Mouse (Mus musculus): ENCODE data around the gene Myocd. TPM values are rescaled to one million over a fixed set of nuclear protein-coding genes. Genes with fewer than 3 reads are reported as not detected.

Myocd gene
- polyA plus RNA-seq, 1 experiment = 2.0 TPM

GRCm38 (mm10) chr11:65158658-65158990 is 111.2 kb downstream of the Myocd start:
- H3K27ac ChIP-seq (ENCODE audit: control insufficient read depth, insufficient read depth, low read length) = no peak overlapping the region
- no peak for TF ChIP-seq POLR2A (IDR thresholded peaks at IDR 0.05; ENCODE audit: control insufficient read depth, extremely low read depth, insufficient read depth, low read length, poor library complexity)
- TF ChIP-seq CTCF (IDR thresholded peaks at IDR 0.05; ENCODE audit: borderline replicate concordance, control insufficient read depth, extremely low read depth, insufficient read depth, low read length, poor library complexity) = no peak
- DNase-seq = no peak
- no peaks in the 10 kb centered on the region for H3K36me3 ChIP-seq (ENCODE audit: control insufficient read depth, insufficient read depth, low read length)
- H3K4me3 ChIP-seq (ENCODE audit: control insufficient read depth, insufficient read depth, low read length) = no peak overlapping the region
- no peaks in the 10 kb centered on the region for H3K27me3 ChIP-seq (ENCODE audit: control insufficient read depth, insufficient read depth, low read length)
- 94% methylated on average over 5 of the region's 5 CpGs for WGBS
- H3K4me1 ChIP-seq (replicated peaks; ENCODE audit: control insufficient read depth, insufficient read depth, low read length) = no peaks in the 10 kb centered on the region

DNA sequence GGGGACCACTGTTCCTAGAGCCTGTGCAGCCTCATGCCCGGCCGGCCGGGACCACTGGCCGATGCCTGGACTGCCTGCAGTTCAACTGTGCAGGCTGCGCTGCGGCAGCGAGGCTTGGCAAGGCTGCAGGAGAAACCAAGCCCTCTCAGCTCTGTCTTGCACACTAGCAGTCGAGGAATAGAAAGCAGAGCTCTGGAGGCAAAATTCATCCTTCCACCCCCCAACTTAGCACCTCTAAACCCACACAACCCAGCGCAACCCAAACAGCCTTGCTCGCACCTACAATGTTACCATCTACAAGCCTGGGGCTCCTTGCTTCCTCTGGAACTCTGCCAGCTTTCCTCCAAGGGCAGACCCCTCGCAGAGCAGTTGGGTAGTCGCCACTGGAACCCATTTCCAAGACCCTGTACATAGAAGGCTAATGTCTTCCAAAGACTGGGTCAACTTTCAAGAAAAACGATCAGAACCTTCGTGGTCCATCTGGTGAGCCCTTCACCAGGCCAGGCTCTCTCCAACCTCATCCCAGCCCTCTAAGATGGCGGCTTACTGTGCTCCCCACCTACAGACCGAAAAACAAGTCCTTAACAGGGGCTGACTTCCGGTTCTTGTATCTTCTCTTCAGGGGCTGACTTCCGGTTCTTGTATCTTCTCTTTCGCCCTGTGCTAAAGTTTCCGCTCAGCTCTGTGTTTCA is 111.7 kb downstream of the Myocd start:
- Histone ChIP-seq H3K27me3 (ENCODE audit: control insufficient read depth, insufficient read depth, low read length) (no peaks in the 10 kb centered on the region), H3K4me3 (ENCODE audit: control insufficient read depth, insufficient read depth, low read length) (no peak overlapping the region), H3K4me1 (replicated peaks; ENCODE audit: control insufficient read depth, insufficient read depth, low read length) (no peaks in the 10 kb centered on the region), H3K27ac (ENCODE audit: control insufficient read depth, insufficient read depth, low read length) (no peak overlapping the region), H3K36me3 (ENCODE audit: control insufficient read depth, insufficient read depth, low read length) (no peaks in the 10 kb centered on the region)
- 92% methylated on average over 20 of the region's 20 CpGs for WGBS
- no peak for TF ChIP-seq CTCF (IDR thresholded peaks at IDR 0.05; ENCODE audit: borderline replicate concordance, control insufficient read depth, extremely low read depth, insufficient read depth, low read length, poor library complexity)
- no peak for TF ChIP-seq POLR2A (IDR thresholded peaks at IDR 0.05; ENCODE audit: control insufficient read depth, extremely low read depth, insufficient read depth, low read length, poor library complexity)
- DNase-seq = no peak

DNA sequence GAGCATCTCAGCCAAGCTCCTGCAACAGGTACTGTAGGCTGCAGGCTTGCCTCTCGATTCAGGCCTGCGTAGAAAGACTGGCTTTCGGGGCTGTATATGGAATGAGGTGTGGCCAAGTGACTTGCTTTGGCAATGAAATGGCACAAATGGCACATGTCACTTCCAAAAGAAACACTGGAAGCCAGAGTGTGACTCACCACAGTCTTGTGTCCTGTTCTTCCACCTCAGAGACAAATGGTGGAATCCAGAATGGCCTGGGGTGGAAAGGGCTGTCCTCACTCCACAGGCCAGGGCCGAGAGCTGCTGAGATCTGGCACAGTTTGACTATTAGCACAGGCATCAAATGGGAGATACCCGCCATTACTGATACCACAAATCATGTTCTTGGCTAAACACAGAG is 116.8 kb downstream of the Myocd start:
- no peak for DNase-seq
- no peak overlapping the region for H3K27ac ChIP-seq (ENCODE audit: control insufficient read depth, insufficient read depth, low read length)
- no peaks in the 10 kb centered on the region for H3K27me3 ChIP-seq (ENCODE audit: control insufficient read depth, insufficient read depth, low read length)
- no peaks in the 10 kb centered on the region for H3K36me3 ChIP-seq (ENCODE audit: control insufficient read depth, insufficient read depth, low read length)
- H3K4me1 ChIP-seq (replicated peaks; ENCODE audit: control insufficient read depth, insufficient read depth, low read length) = no peaks in the 10 kb centered on the region
- H3K4me3 ChIP-seq (ENCODE audit: control insufficient read depth, insufficient read depth, low read length) = no peak overlapping the region
- WGBS = 90% methylated on average over 5 of the region's 5 CpGs
- TF ChIP-seq POLR2A (IDR thresholded peaks at IDR 0.05; ENCODE audit: control insufficient read depth, extremely low read depth, insufficient read depth, low read length, poor library complexity) (no peak), CTCF (IDR thresholded peaks at IDR 0.05; ENCODE audit: borderline replicate concordance, control insufficient read depth, extremely low read depth, insufficient read depth, low read length, poor library complexity) (no peak)

DNA sequence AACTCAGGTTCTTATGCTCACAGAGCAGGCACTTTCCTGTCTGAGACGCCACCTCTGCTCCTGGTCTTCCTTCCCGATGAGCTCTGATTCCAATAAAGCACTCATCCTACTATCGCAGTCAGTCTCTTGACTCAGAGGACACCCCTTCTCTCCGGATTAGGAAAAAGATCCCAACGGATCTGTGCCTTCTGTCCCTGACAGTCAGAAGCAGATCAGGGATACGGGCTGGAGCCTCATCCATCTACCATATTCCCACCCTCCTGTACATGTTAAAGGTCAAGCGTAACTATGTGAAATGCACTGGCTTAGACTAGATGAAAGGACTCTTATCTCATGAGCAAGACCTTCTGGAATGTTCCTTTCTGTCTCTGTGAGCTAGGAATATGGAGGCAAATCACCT is 121.3 kb downstream of the Myocd start:
- Histone ChIP-seq H3K4me3 (ENCODE audit: control insufficient read depth, insufficient read depth, low read length) (no peak overlapping the region), H3K4me1 (replicated peaks; ENCODE audit: control insufficient read depth, insufficient read depth, low read length) (no peaks in the 10 kb centered on the region), H3K36me3 (ENCODE audit: control insufficient read depth, insufficient read depth, low read length) (no peaks in the 10 kb centered on the region), H3K27me3 (ENCODE audit: control insufficient read depth, insufficient read depth, low read length) (no peaks in the 10 kb centered on the region), H3K27ac (ENCODE audit: control insufficient read depth, insufficient read depth, low read length) (no peak overlapping the region)
- TF ChIP-seq CTCF (IDR thresholded peaks at IDR 0.05; ENCODE audit: borderline replicate concordance, control insufficient read depth, extremely low read depth, insufficient read depth, low read length, poor library complexity) (no peak), POLR2A (IDR thresholded peaks at IDR 0.05; ENCODE audit: control insufficient read depth, extremely low read depth, insufficient read depth, low read length, poor library complexity) (no peak)
- no peak for DNase-seq
- WGBS = 90% methylated on average over 7 of the region's 7 CpGs

- Histone ChIP-seq H3K27ac (ENCODE audit: control insufficient read depth, insufficient read depth, low read length) (no peak overlapping the region), H3K36me3 (ENCODE audit: control insufficient read depth, insufficient read depth, low read length) (no peaks in the 10 kb centered on the region), H3K4me3 (ENCODE audit: control insufficient read depth, insufficient read depth, low read length) (no peak overlapping the region), H3K4me1 (replicated peaks; ENCODE audit: control insufficient read depth, insufficient read depth, low read length) (no peaks in the 10 kb centered on the region), H3K27me3 (ENCODE audit: control insufficient read depth, insufficient read depth, low read length) (no peaks in the 10 kb centered on the region)
- 94% methylated on average over 4 of the region's 4 CpGs for WGBS
- TF ChIP-seq CTCF (IDR thresholded peaks at IDR 0.05; ENCODE audit: borderline replicate concordance, control insufficient read depth, extremely low read depth, insufficient read depth, low read length, poor library complexity) (no peak), POLR2A (IDR thresholded peaks at IDR 0.05; ENCODE audit: control insufficient read depth, extremely low read depth, insufficient read depth, low read length, poor library complexity) (no peak)
- DNase-seq = no peak
Measured at GRCm38 (mm10) chr11:65142838-65143417, 126.9 kb downstream of the Myocd start.

DNA sequence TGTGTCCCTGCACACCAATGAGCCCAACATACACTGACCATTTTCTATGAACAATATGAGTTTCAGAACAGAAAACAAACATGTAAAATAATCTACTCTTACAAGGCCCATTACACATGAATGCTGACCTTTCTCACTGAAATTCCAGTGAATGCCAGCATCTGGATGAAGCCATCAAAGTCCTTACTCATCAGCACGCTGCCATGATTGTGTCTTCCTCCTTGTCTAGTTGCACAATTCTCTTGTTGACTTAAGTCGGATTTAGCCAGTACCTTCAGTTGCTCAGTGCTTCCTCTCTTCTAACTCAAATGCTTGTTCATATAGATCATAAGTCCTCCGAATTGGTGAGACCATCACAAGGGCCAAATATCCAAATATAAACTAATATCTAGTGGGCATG is 130.8 kb downstream of the Myocd start:
- 89% methylated on average over 3 of the region's 3 CpGs for WGBS
- Histone ChIP-seq H3K36me3 (ENCODE audit: control insufficient read depth, insufficient read depth, low read length) (no peaks in the 10 kb centered on the region), H3K4me1 (replicated peaks; ENCODE audit: control insufficient read depth, insufficient read depth, low read length) (no peaks in the 10 kb centered on the region), H3K27me3 (ENCODE audit: control insufficient read depth, insufficient read depth, low read length) (no peaks in the 10 kb centered on the region), H3K27ac (ENCODE audit: control insufficient read depth, insufficient read depth, low read length) (no peak overlapping the region), H3K4me3 (ENCODE audit: control insufficient read depth, insufficient read depth, low read length) (no peak overlapping the region)
- no peak for DNase-seq
- TF ChIP-seq POLR2A (IDR thresholded peaks at IDR 0.05; ENCODE audit: control insufficient read depth, extremely low read depth, insufficient read depth, low read length, poor library complexity) (no peak), CTCF (IDR thresholded peaks at IDR 0.05; ENCODE audit: borderline replicate concordance, control insufficient read depth, extremely low read depth, insufficient read depth, low read length, poor library complexity) (no peak)
